Mouse (Mus musculus) cortical plate, adult 2 months (tissue): ENCODE measurements at regions not wholly inside any gene's neighbourhood (a gene's known extent, or its start where the extent isn't known, plus 50 kb on each side); places are given as distances from the start of the nearest gene placed in this dataset.

Experiments
- CTCF ChIP-seq: fragments of 200-500 bp; IDR thresholded peaks from 2 replicates; pipeline ENCODE4 v1.5.1; 2011; ENCODE audit warnings: mild to moderate bottlenecking, control low read depth, low read length; ENCODE audit not compliant: insufficient read depth; ENCODE audit errors: extremely low read depth
- POLR2A ChIP-seq: fragments of 200-500 bp; IDR thresholded peaks from 2 replicates; pipeline ENCODE4 v1.6.1; 2011; ENCODE audit warnings: mild to moderate bottlenecking, low read length, control low read depth; ENCODE audit not compliant: insufficient read depth; ENCODE audit errors: extremely low read depth

DNA sequence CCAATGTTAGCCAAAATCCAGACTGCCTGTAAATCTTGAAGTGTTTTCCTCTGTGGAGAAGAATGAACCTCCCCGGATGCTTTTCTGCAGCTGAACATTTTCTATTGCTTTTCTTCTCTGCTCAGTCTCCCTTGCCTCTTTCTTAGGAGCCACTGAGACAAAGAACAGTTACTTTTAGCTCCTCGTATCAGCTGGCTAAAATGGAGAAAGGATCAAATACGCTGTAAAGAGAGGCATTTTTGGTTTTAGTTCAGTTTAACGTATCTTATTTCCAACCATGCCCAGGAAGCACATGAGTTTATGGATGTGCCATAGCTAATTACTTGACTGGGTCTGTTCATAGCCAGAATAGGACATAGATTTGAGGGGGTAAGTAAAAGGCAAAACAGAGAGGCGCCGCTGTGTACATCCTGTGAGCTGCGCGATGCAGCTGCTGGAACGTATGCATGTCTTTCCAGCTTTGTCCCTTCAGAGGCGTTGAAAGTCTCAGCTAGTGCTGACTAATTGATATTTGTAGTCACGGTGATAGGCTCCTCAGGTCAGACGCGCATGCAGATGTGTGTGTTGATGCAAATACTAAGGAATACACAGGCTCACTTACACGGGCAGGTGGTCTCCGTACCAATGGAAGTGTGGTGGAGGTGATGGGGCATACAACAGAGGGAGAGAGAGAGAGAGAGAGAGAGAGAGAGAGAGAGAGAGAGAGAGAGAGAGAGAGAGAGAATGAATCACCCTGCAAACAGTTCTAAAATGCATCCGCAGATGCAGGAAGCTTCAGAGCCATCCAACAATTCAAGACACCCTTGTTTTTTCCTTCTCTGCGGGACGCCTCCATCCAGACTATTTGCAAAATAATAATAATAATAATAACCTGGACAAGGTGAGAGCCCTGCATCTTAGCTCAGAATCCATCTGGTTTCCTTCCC is 216.5 kb upstream of the Ubash3b start:
- TF ChIP-seq CTCF (no peak), POLR2A (peak; percentile 53; the same call in 1 of the 2 replicates)
